Mouse (Mus musculus) kidney, embryonic 16.5 days (tissue): ENCODE data around the gene Igsf21. TPM values are rescaled to one million over a fixed set of nuclear protein-coding genes. Genes with fewer than 3 reads are reported as not detected.
A peak's percentile ranks its signal among the peaks of the same experiment; 100 is the strongest.

Source experiments
- ATAC-seq: fragments of 200-750 bp; cut with Nextera tagmentation; 2 replicates; pipeline ENCODE4 v1.8.0; 2017; ENCODE audit warnings: moderate TSS enrichment; ENCODE audit not compliant: low FRiP score, low TSS enrichment
- H3K27ac ChIP-seq: fragments of 300-500 bp; sonication (generic); 2 replicates; pipeline ENCODE4 v1.5.1; 2014; ENCODE audit warnings: low read length
- H3K27me3 ChIP-seq: fragments of 300-500 bp; sonication (generic); 2 replicates; pipeline ENCODE4 v1.6.1; 2014; ENCODE audit warnings: low read length, control low read depth, mixed read lengths; ENCODE audit not compliant: insufficient read depth
- H3K36me3 ChIP-seq: fragments of 300-500 bp; sonication (generic); 2 replicates; pipeline ENCODE4 v1.6.1; 2014; ENCODE audit warnings: low read length, control low read depth, mixed read lengths; ENCODE audit not compliant: insufficient read depth
- H3K4me1 ChIP-seq: fragments of 300-500 bp; sonication (generic); 2 replicates; pipeline ENCODE4 v1.6.1; 2014; ENCODE audit warnings: low read length, control low read depth, mixed read lengths; ENCODE audit not compliant: insufficient read depth
- H3K4me2 ChIP-seq: fragments of 300-500 bp; sonication (generic); replicated peaks from 2 replicates; pipeline ENCODE4 v1.6.1; 2014; ENCODE audit warnings: low read depth, low read length
- H3K4me3 ChIP-seq: fragments of 300-500 bp; sonication (generic); 2 replicates; pipeline ENCODE4 v1.5.1; 2014; ENCODE audit warnings: mild to moderate bottlenecking, low read length
- H3K9ac ChIP-seq: fragments of 300-500 bp; sonication (generic); replicated peaks from 2 replicates; pipeline ENCODE4 v1.6.1; 2014; ENCODE audit warnings: low read length
- H3K9me3 ChIP-seq: fragments of 300-500 bp; sonication (generic); 2 replicates; pipeline ENCODE4 v1.6.1; 2016; ENCODE audit warnings: low read length, control low read depth
- WGBS: fragments of 180-500 bp; shearing (Covaris S2); extraction: QIAGEN DNeasy Blood & Tissue Kit; methylation state at CpG from one replicate; pipeline ENCODE4 v1.1.7; 2014; 5-methylcytosine and 5-hydroxymethylcytosine counted together
- polyA plus RNA-seq: library from polyadenylated mRNA; unstranded; fragments of >200 nt; fragmentation: Nextera tagmentation; extraction: Ambion mirVana; gene quantifications from 2 replicates; pipeline ENCODE4 v1.2.1, GENCODE M21; 2015

Igsf21 gene
- polyA plus RNA-seq, 1 experiment from 2014 or later, result 1.5 TPM

DNA sequence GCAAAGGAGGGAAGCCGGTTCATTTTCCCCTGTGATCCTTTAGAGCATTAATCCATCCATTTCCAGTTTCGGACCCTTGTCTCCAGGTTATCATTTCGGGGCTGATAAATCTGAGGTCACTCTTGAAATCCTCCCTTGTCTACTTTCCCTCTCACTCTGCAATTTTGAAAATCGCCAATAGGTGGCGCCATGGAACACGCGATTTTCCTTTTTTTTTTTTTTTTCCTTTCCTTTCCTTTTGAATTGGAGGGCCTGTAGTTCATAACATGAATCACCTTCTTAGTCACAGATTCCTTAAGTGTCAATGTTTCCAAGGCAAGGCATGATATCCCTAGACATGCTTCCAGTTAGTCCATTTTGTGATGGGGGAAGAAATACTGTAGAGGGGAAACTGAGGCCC, 5.8 kb upstream of the Igsf21 start:
- Histone ChIP-seq H3K4me1 (no peaks in the 10 kb centered on the region), H3K4me2 (no peak overlapping the region), H3K27me3 (peaks cover 53% of the 10 kb centered on the region), H3K9me3 (no peaks in the 10 kb centered on the region), H3K36me3 (no peaks in the 10 kb centered on the region), H3K27ac (no peak overlapping the region), H3K4me3 (no peak overlapping the region), H3K9ac (no peak overlapping the region)
- WGBS, result 15% methylated on average over 7 of the region's 7 CpGs
- ATAC-seq, result no peak

DNA sequence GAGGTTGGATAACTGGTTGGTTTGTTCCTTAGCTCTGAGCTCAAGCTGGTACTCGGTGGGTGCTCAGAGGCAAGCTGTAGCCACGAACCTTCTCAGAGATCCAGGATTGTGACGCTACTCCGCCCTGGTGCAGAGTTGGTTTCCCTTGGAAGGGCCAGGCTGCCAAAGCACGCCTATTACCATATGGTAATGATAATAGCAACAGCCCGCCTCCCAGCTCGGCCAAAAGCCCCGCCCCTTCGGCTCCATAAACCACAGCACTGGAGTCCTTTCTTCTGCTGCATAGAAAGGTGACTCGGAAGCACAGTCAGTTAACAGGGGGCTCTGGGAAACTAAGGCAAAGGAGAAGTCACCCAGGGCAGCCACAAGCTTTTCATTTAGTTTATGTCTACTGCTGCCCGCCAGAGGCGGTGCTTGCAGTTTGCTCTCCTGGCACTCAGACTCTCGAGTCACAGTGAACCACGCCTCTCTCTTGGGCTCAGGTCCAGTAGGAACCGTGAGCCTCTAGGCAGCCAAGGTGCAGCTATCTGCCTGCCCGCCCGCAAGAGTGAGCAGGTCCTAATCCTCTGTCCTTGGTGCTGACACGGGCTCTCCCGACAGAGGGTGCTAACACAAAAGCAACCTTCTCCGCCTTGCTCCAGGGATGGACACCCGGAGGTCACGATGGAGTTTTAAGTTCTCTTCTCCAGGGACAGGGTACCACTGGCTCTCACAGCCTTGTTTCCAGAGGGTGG, 2.6 kb upstream of the Igsf21 start:
- Histone ChIP-seq H3K9ac (no peak overlapping the region), H3K27ac (no peak overlapping the region), H3K4me3 (no peak overlapping the region), H3K4me2 (no peak overlapping the region), H3K9me3 (no peaks in the 10 kb centered on the region), H3K27me3 (peaks cover 78% of the 10 kb centered on the region), H3K4me1 (peaks cover 13% of the 10 kb centered on the region), H3K36me3 (no peaks in the 10 kb centered on the region)
- 6% methylated on average over 22 of the region's 22 CpGs for WGBS
- no peak for ATAC-seq

DNA sequence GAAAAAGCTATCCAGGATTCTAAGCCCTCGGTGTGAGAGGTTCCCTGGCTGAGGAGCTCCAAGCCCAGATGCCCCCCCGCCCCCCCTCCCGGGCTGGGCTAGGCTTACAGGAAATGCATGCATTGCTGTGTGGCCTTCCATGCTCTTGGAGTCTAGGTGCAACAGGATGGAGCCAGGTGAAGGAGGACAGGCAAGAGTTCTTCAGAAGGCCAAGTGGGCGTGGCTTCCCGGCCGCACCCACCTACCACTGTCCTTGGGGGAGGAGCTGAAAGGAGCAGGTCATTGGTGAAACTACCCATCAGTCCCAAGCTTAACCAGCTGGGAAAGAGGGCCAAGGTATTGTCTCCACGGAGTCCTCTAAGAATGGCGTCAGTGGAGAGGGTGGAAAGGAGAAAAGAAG, 1.8 kb upstream of the Igsf21 start:
- 5% methylated on average over 8 of the region's 8 CpGs for WGBS
- ATAC-seq, result no peak
- Histone ChIP-seq H3K4me3 (no peak overlapping the region), H3K9me3 (no peaks in the 10 kb centered on the region), H3K27me3 (peaks cover 84% of the 10 kb centered on the region), H3K4me2 (no peak overlapping the region), H3K4me1 (peaks cover 18% of the 10 kb centered on the region), H3K36me3 (no peaks in the 10 kb centered on the region), H3K9ac (no peak overlapping the region), H3K27ac (no peak overlapping the region)

DNA sequence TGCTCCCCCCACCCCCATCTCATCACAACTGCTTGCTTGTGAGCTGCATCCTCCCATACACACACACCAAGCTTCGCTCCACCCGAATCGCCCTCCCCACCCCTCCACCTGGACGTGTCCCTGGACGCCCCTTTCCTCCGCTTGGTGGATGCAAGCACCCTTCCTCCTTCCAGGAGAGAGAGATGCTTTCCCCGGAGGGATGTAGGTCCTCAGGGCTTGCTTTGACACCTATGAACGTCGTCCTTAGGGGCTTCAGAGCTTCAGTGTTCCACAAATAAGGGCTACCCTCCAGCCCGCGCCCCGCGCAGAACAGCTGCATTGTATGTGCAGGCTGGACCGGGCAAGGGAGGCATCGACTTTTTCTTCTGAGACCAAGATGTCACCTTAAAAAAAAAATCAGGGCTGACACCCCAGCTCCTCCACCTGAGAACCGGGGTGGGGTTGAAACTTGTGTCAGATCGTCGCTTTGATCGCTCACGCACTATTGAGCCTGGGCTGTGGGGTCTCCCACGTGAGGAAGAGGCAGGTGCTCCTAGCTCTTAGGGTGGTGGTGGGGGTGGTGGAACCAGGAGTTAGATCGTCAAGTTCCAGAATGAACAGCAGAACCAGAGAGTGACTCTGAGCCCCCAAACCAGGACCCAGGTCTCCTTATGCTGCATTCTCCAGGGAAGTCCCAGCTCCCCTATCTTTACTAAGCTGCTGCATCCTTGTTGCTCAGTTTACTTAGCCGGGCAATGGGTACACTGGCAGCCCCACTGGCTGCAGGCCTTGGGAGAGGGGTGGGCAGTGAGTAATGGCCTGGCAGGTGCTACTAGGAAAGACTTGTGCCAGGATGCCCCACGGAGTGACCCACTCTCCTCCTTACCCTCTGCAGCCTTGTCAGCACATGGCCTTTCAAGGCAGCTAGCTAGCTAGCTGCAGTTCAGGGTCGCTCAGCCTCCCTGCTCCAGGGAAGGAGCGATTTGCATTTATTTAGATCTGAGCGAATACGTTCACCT, 721 bp upstream of the Igsf21 start:
- WGBS, result 7% methylated on average over 28 of the region's 28 CpGs

DNA sequence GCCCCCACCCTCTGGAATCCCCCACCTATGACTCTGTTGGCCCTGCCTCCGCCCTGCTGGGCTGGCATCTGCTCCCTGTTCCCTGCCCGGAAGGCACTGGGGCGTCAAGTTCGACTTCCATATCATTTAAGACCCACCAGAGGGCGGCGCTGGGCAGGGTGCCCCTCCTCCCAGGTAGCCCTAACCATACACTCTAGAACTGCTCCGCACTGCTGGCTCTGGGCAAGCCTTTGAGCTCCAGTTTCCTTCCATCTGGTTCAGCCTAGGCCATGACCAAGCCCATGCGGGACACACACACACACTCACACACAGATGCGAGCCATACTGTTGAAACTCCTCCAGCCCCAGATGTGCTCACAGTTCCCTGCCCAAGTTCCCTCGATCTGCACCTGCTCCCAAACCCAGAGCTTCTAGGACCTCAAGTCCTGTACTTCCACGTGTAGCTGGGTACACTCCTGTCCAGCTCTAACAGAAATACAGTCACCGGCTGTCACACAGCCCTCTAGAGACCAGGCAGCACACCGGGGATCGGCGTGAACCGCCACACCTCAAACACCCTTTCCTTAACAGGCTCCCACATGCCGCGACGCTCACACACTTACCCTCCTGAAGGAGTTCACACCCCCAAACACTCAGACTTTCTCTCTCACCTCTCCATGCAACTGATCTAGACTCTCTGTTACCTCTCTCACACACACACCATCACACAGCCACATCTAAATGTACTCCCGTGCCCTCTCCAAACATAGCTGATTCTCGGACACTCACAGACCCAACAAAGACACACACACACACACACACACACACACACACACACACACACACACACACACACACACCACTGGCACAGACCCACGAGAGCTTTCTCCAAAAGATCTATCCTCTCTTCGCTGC, 1.1 kb downstream of the Igsf21 start:
- ATAC-seq, result peak; percentile 60; the same call in 1 of the 2 replicates
- peaks cover 87% of the 10 kb centered on the region for H3K27me3 ChIP-seq
- 3% methylated on average over 23 of the region's 23 CpGs for WGBS
- peaks cover 18% of the 10 kb centered on the region for H3K4me1 ChIP-seq
- H3K27ac ChIP-seq, result no peak overlapping the region
- peak overlapping the region; percentile 31 for H3K4me3 ChIP-seq
- no peaks in the 10 kb centered on the region for H3K36me3 ChIP-seq
- H3K9me3 ChIP-seq, result no peaks in the 10 kb centered on the region
- H3K4me2 ChIP-seq, result peak overlapping the region; percentile 39
- H3K9ac ChIP-seq, result no peak overlapping the region

More for the DNA sequence above, 721 bp upstream of the Igsf21 start:
- ATAC-seq, result no peak
- Histone ChIP-seq H3K4me3 (peak overlapping the region; percentile 31; the same call in 1 of the 2 replicates), H3K27me3 (peaks cover 93% of the 10 kb centered on the region), H3K9me3 (no peaks in the 10 kb centered on the region), H3K9ac (no peak overlapping the region), H3K27ac (no peak overlapping the region), H3K4me1 (peaks cover 18% of the 10 kb centered on the region), H3K4me2 (peak overlapping the region; percentile 39), H3K36me3 (no peaks in the 10 kb centered on the region)

DNA sequence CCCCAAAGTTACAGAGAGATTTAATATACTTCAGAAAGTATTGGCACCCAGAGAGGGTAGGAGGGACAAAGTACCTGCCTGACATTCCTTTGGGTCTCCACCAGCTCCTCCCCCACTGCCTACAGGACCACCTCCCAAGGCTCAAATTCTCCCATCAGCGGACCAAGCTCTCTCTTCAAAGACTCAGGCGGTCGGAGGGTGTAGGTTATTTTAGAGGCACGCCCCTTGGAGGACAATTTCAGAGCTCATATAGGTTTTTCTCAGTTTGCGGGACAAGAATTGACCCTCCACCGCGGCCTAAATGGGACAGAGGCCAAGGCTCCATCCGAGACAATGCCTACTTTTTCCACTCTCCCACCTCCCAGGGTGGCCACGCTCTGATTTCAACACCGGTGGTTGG, 1.7 kb downstream of the Igsf21 start:
- 2% methylated on average over 10 of the region's 10 CpGs for WGBS
- Histone ChIP-seq H3K9me3 (no peaks in the 10 kb centered on the region), H3K27ac (no peak overlapping the region), H3K36me3 (no peaks in the 10 kb centered on the region), H3K4me1 (peaks cover 18% of the 10 kb centered on the region), H3K27me3 (peaks cover 81% of the 10 kb centered on the region), H3K4me3 (no peak overlapping the region), H3K4me2 (no peak overlapping the region), H3K9ac (no peak overlapping the region)
- no peak for ATAC-seq

DNA sequence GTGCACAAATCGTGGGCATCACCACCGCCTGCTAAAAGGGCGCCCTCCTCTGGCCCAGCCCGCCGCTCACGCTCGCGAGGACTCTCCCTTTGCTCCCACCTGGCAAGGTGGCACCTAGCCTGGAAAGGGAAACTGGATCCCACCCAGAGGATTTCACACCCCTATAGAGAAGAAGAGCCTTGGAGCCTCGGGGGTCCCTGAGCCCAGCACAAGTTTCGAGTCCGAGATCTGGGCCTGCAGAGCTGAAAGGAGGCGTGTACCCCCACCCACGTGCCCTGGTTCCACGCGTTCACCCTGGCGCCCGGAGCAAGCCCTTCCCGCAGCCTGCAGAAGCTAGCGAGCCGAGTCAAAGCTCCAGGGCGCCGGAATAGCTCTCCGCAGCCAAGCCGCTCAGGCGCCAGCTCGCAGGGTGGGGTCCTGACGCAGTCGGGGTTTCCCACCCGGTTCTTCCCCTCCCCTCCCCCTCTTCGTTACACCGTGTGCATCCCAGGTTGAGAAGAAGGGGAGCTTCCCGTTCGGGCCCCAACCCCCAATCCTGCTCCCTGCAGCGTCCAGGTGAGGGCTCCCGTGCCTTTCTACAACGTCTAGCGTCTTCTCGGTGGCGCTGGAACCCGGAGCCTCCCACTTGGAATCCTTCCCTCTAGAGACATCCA, 2.3 kb downstream of the Igsf21 start:
- Histone ChIP-seq H3K4me1 (peaks cover 18% of the 10 kb centered on the region), H3K4me3 (no peak overlapping the region), H3K4me2 (peak overlapping the region; percentile 26), H3K36me3 (no peaks in the 10 kb centered on the region), H3K9me3 (no peaks in the 10 kb centered on the region), H3K27ac (no peak overlapping the region), H3K9ac (no peak overlapping the region), H3K27me3 (peaks cover 75% of the 10 kb centered on the region)
- ATAC-seq, result no peak
- 2% methylated on average over 38 of the region's 40 CpGs for WGBS

DNA sequence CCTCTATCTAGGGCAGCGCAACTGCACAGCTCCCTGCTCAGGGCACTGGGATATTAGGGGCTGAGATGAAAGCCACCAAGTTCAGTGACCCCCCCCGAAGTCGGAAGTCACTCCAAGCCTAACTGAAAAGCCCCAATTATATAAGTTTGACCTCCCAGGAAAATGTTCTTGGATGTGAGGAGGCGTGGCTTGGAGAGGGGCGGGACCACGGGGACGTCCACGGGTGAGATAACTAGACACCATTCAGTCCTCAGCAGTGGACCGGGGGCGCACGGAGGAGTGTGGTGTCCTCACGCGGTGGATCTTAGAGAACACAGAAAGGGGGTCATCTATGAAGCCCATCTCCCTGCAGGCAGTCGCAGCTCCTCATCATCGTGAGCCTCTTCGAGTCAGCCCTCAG, 3.4 kb downstream of the Igsf21 start:
- Histone ChIP-seq H3K9ac (no peak overlapping the region), H3K4me1 (peaks cover 18% of the 10 kb centered on the region), H3K4me2 (no peak overlapping the region), H3K36me3 (no peaks in the 10 kb centered on the region), H3K4me3 (no peak overlapping the region), H3K9me3 (no peaks in the 10 kb centered on the region), H3K27me3 (peaks cover 64% of the 10 kb centered on the region), H3K27ac (no peak overlapping the region)
- 15% methylated on average over 16 of the region's 16 CpGs for WGBS
- ATAC-seq, result no peak

DNA sequence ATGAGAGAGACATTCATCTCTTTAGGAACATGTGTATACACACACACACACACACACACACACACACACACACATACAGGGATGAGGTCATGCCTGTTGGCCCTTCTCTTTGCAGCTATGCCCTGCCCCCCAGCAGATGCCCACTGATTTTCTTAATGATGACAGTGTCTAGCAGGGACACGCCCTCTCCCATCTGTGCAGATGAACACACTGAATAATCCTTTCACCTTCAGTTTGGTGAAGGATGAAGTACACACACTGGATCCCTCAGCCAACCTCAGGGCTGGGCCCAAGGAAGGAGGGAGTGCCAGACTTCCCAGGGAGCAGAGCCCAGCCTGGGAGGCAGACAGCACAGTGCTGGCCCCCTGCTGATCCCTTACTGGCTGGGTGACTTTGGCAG, 4.3 kb downstream of the Igsf21 start:
- Histone ChIP-seq H3K27me3 (peaks cover 55% of the 10 kb centered on the region), H3K4me1 (peaks cover 18% of the 10 kb centered on the region), H3K9me3 (no peaks in the 10 kb centered on the region), H3K27ac (no peak overlapping the region), H3K9ac (no peak overlapping the region), H3K36me3 (no peaks in the 10 kb centered on the region), H3K4me2 (no peak overlapping the region), H3K4me3 (no peak overlapping the region)
- ATAC-seq, result no peak
- whole genome bisulfite sequencing, result 81% methylated on average over 1 of the region's 1 CpGs
